Mouse (Mus musculus) neural tube, embryonic 11.5 days (tissue): ENCODE results near the gene Asic2. TPM values are rescaled to one million over a fixed set of nuclear protein-coding genes. Genes with fewer than 3 reads are reported as not detected.

Experiments used
- ATAC-seq: fragments of 200-750 bp; cut with Nextera tagmentation; 2 replicates; pipeline ENCODE4 v1.8.0; 2017; ENCODE audit warnings: moderate number of reproducible peaks, mild to moderate bottlenecking, moderate TSS enrichment, moderate library complexity; ENCODE audit not compliant: insufficient read depth, low FRiP score, low TSS enrichment
- DNase-seq: peaks from one replicate; pipeline ENCODE4 v3.0.0-alpha.2; 2015; ENCODE audit warnings: low spot score
- H3K27ac ChIP-seq: fragments of 300-500 bp; sonication (generic); 2 replicates; pipeline ENCODE4 v1.5.1; 2014; ENCODE audit warnings: low read depth, mild to moderate bottlenecking, low read length
- H3K27me3 ChIP-seq: fragments of 300-500 bp; sonication (generic); 2 replicates; pipeline ENCODE4 v1.6.1; 2014; ENCODE audit warnings: mild to moderate bottlenecking, low read length, mixed read lengths; ENCODE audit not compliant: control insufficient read depth, insufficient read depth
- H3K36me3 ChIP-seq: fragments of 300-500 bp; sonication (generic); 2 replicates; pipeline ENCODE4 v1.6.1; 2014; ENCODE audit warnings: mild to moderate bottlenecking, low read length, moderate library complexity, mixed read lengths; ENCODE audit not compliant: control insufficient read depth, insufficient read depth
- H3K4me1 ChIP-seq: fragments of 300-500 bp; sonication (generic); 2 replicates; pipeline ENCODE4 v1.6.1; 2014; ENCODE audit warnings: low read length, mixed read lengths; ENCODE audit not compliant: control insufficient read depth, insufficient read depth
- H3K4me2 ChIP-seq: fragments of 300-500 bp; sonication (generic); 2 replicates; pipeline ENCODE4 v1.6.1; 2014; ENCODE audit warnings: low read depth, mild to moderate bottlenecking, moderate library complexity
- H3K4me3 ChIP-seq: fragments of 300-500 bp; sonication (generic); 2 replicates; pipeline ENCODE4 v1.5.1; 2014; ENCODE audit warnings: low read depth, low read length
- H3K9ac ChIP-seq: fragments of 300-500 bp; sonication (generic); 2 replicates; pipeline ENCODE4 v1.6.1; 2014; ENCODE audit warnings: mild to moderate bottlenecking, low read length
- H3K9me3 ChIP-seq: fragments of 300-500 bp; sonication (generic); 2 replicates; pipeline ENCODE4 v1.6.1; 2016; ENCODE audit warnings: low read length; ENCODE audit not compliant: control insufficient read depth
- WGBS: fragments of 180-500 bp; shearing (Covaris S2); extraction: QIAGEN DNeasy Blood & Tissue Kit; methylation state at CpG from one replicate; pipeline ENCODE4 v1.1.7; 2014; 5-methylcytosine and 5-hydroxymethylcytosine counted together
- polyA plus RNA-seq: library from polyadenylated mRNA; unstranded; fragments of >200 nt; fragmentation: Nextera tagmentation; extraction: Ambion mirVana; gene quantifications from 2 replicates; pipeline ENCODE4 v1.2.1, GENCODE M21; 2014

Asic2 gene
- polyA plus RNA-seq, 1 experiment from 2014 or later = 2.5 TPM

GRCm38 (mm10) chr11:81972044-81972443 is 3.8 kb upstream of the Asic2 start:
- Histone ChIP-seq H3K4me1 (no peaks in the 10 kb centered on the region), H3K27ac (no peak overlapping the region), H3K4me2 (no peak overlapping the region), H3K9me3 (no peaks in the 10 kb centered on the region), H3K36me3 (no peaks in the 10 kb centered on the region), H3K27me3 (peaks cover 12% of the 10 kb centered on the region; the same call in 1 of the 2 replicates), H3K9ac (no peak overlapping the region), H3K4me3 (no peak overlapping the region)
- DNase-seq (no peak), ATAC-seq (no peak)
- 56% methylated on average over 3 of the region's 3 CpGs for WGBS

DNA sequence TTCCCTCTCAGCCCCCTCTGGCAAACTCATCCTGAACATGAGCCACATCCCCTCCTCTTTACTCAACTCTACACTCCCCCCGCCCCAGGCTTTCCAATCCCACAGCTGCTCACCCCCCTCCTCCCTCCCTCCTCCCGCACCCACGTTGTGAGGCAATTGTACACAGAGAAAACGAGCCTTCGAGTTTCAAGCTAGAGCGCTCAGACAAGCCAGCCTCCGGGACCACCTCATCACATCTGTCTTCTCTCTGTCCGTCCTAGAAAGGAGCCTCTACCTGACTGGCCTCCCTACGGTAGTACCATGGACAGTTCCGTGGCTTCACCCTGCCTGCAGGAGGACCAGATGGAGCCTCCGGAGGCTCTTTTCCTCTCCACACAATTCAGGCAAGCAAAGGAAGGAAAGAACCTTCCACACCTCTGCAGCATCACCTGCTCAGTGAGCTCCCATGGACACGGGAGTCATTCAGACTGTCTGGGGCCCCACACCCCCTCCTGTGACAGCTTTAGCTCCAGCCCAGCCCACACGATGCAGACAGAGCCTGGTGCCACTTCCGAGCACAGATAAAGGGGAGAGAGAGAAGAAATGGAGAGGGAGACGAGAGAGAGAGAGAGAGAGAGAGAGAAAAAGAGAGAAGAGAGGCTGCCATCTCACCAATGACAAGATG is 1.5 kb downstream of the Asic2 start:
- no peaks in the 10 kb centered on the region for H3K36me3 ChIP-seq
- no peak for ATAC-seq
- H3K9me3 ChIP-seq = no peaks in the 10 kb centered on the region
- H3K4me3 ChIP-seq = no peak overlapping the region
- WGBS = 14% methylated on average over 15 of the region's 15 CpGs
- no peaks in the 10 kb centered on the region for H3K4me1 ChIP-seq
- H3K4me2 ChIP-seq = 0 out of 2 replicates have a peak overlapping the region, but pooled peaks have one; percentile 4
- no peak overlapping the region for H3K27ac ChIP-seq
- peak; percentile 51 for DNase-seq
- peaks cover 12% of the 10 kb centered on the region; the same call in 1 of the 2 replicates for H3K27me3 ChIP-seq
- H3K9ac ChIP-seq = no peak overlapping the region

DNA sequence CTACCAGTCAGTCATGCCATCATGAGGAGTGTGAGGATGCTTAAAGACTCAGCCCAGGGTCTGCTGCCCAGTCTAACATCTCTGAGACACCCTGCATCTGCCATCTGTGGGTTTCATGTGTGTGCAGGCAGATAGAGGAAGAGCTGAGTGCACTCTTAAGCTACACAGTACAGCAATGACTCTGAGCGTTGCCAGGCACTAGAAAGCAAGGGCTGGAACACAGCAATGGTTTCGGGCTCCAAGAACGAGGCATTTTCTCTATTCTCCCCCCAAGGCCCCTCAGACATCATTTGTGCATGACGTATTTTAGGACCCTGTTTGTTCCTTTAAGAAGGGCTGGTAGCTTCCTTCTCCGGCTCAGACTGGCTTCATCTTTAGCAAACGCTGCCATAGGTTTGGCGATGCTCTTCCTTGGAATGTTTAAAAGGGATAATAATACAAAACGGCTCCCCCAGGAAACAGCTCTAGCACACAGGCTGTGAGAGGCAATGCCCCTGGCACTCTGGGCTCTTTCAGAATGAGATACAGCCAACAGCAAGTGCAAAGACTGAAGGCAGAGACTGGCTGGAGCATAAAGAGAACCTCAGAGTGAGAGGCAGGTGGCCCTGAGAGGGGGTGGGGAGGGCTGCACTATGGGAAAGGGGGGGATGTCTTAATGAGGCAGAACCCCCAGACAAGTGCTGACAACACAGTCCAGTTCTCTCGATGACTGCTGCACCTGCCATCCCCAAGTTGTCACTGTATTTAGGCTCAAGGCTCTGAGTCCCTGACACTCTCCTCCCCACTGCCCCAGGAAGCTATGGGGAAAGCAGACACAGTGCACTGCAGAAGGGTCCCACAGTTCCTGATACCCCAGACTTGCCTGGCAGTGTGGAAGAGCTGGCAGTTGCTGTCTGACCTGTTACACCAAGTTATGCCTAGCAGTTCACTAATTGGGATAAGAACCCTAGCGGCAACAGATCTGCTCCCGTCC is 2.3 kb downstream of the Asic2 start:
- Histone ChIP-seq H3K4me2 (0 out of 2 replicates have a peak overlapping the region, but pooled peaks have one; percentile 4), H3K4me3 (no peak overlapping the region), H3K36me3 (no peaks in the 10 kb centered on the region), H3K4me1 (no peaks in the 10 kb centered on the region), H3K27me3 (peaks cover 12% of the 10 kb centered on the region; the same call in 1 of the 2 replicates), H3K9ac (no peak overlapping the region), H3K9me3 (no peaks in the 10 kb centered on the region), H3K27ac (no peak overlapping the region)
- DNase-seq (no peak), ATAC-seq (no peak)
- WGBS = 62% methylated on average over 11 of the region's 11 CpGs

- Histone ChIP-seq H3K4me2 (no peak overlapping the region), H3K36me3 (no peaks in the 10 kb centered on the region), H3K9ac (no peak overlapping the region), H3K27ac (no peak overlapping the region), H3K4me1 (no peaks in the 10 kb centered on the region), H3K4me3 (no peak overlapping the region), H3K27me3 (peaks cover 12% of the 10 kb centered on the region; the same call in 1 of the 2 replicates), H3K9me3 (no peaks in the 10 kb centered on the region)
- WGBS = 84% methylated on average over 4 of the region's 4 CpGs
- no peak for DNase-seq
- ATAC-seq = no peak
Measured at GRCm38 (mm10) chr11:81964561-81964960, 3.7 kb downstream of the Asic2 start.

DNA sequence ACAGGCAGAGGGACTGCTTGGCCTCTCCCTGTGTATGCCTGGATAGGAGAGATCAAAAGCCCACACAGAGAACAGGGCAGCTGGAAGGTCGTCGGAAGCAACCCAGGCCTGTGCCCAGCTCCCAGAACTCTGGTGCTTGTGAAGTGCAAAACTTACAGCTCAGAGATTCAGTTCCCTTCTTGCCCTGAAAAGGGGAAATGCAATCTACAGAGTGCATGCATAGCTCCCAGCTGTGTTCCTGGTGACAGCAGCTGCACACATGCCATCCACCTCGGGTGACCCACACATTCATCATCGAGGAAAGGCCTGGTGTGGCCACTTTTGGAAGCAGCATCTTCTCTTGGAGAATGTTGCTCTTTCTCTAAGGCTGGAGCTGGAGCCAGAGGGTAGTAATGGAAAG is 13.9 kb downstream of the Asic2 start:
- H3K9me3 ChIP-seq = no peaks in the 10 kb centered on the region
- ATAC-seq (no peak), DNase-seq (no peak)
- no peaks in the 10 kb centered on the region for H3K36me3 ChIP-seq
- 58% methylated on average over 4 of the region's 4 CpGs for WGBS
- H3K4me1 ChIP-seq = no peaks in the 10 kb centered on the region
- no peak overlapping the region for H3K27ac ChIP-seq
- H3K9ac ChIP-seq = no peak overlapping the region
- no peak overlapping the region for H3K4me2 ChIP-seq
- no peaks in the 10 kb centered on the region for H3K27me3 ChIP-seq
- H3K4me3 ChIP-seq = no peak overlapping the region

DNA sequence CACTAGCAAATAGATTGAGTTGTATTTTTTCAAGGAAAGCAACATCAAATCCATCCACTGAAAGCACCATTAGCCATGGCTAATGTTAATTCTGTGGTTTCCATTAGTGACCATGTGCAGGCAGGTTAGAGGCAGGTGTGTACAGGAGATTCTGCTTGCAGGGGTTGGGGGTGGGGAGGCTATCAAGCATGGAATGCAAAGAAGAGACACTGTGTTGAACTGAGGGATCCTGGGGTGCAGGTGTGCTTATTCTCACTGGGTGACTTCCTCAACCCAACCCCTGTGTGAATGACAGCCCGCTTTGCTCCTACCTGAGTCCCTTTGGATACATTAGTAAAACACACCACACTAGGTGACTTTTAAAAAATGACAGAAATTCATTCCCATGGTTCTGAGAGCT is 20.2 kb downstream of the Asic2 start:
- H3K9ac ChIP-seq = no peak overlapping the region
- WGBS = 83% methylated on average over 1 of the region's 1 CpGs
- H3K4me3 ChIP-seq = no peak overlapping the region
- H3K4me2 ChIP-seq = no peak overlapping the region
- H3K4me1 ChIP-seq = no peaks in the 10 kb centered on the region
- H3K9me3 ChIP-seq = no peaks in the 10 kb centered on the region
- no peaks in the 10 kb centered on the region for H3K27me3 ChIP-seq
- DNase-seq (no peak), ATAC-seq (no peak)
- no peak overlapping the region for H3K27ac ChIP-seq
- H3K36me3 ChIP-seq = no peaks in the 10 kb centered on the region

GRCm38 (mm10) chr11:81942167-81942566 is 26.1 kb downstream of the Asic2 start:
- Histone ChIP-seq H3K9me3 (no peaks in the 10 kb centered on the region), H3K4me3 (no peak overlapping the region), H3K36me3 (no peaks in the 10 kb centered on the region), H3K9ac (no peak overlapping the region), H3K27ac (no peak overlapping the region), H3K4me1 (no peaks in the 10 kb centered on the region), H3K27me3 (no peaks in the 10 kb centered on the region), H3K4me2 (no peak overlapping the region)
- ATAC-seq = no peak
- DNase-seq = no peak
- 92% methylated on average over 1 of the region's 1 CpGs for WGBS

- H3K27ac ChIP-seq = no peak overlapping the region
- H3K27me3 ChIP-seq = no peaks in the 10 kb centered on the region
- WGBS = 13% methylated on average over 1 of the region's 1 CpGs
- H3K9me3 ChIP-seq = no peaks in the 10 kb centered on the region
- no peaks in the 10 kb centered on the region for H3K4me1 ChIP-seq
- H3K9ac ChIP-seq = no peak overlapping the region
- ATAC-seq (no peak), DNase-seq (peak; percentile 26)
- H3K4me3 ChIP-seq = no peak overlapping the region
- H3K36me3 ChIP-seq = no peaks in the 10 kb centered on the region
- no peak overlapping the region for H3K4me2 ChIP-seq
Measured at GRCm38 (mm10) chr11:81940988-81941387, 27.3 kb downstream of the Asic2 start.
